Mouse (Mus musculus) heart, postnatal 0 days (tissue): Measurements from ENCODE around the gene Mycn. TPM values are rescaled to one million over a fixed set of nuclear protein-coding genes. Genes with fewer than 3 reads are reported as not detected.

ENCODE experiments used
- ATAC-seq: fragments of 200-750 bp; cut with Nextera tagmentation; 2 replicates; pipeline ENCODE4 v1.8.0; 2017; ENCODE audit warnings: low read depth, moderate number of reproducible peaks, moderate library complexity; ENCODE audit not compliant: insufficient read depth
- DNase-seq: peaks from one replicate; pipeline ENCODE4 v3.0.0-alpha.2; 2016; ENCODE audit warnings: low spot score
- H3K27ac ChIP-seq: fragments of 300-500 bp; sonication (generic); 2 replicates; pipeline ENCODE4 v1.5.1; 2014; ENCODE audit warnings: low read depth, mild to moderate bottlenecking
- H3K27me3 ChIP-seq: fragments of 300-500 bp; sonication (generic); 2 replicates; pipeline ENCODE4 v1.6.1; 2014; ENCODE audit warnings: low read length, mixed read lengths; ENCODE audit not compliant: control insufficient read depth, insufficient read depth
- H3K36me3 ChIP-seq: fragments of 300-500 bp; sonication (generic); replicated peaks from 2 replicates; pipeline ENCODE4 v1.6.1; 2014; ENCODE audit warnings: low read length, mixed read lengths; ENCODE audit not compliant: control insufficient read depth, insufficient read depth
- H3K4me1 ChIP-seq: fragments of 300-500 bp; sonication (generic); 2 replicates; pipeline ENCODE4 v1.6.1; 2014; ENCODE audit warnings: antibody characterized with exemption; ENCODE audit not compliant: control insufficient read depth, insufficient read depth
- H3K4me2 ChIP-seq: fragments of 300-500 bp; sonication (generic); 2 replicates; pipeline ENCODE4 v1.6.1; 2014; ENCODE audit warnings: low read depth, mild to moderate bottlenecking, low read length, moderate library complexity
- H3K4me3 ChIP-seq: fragments of 300-500 bp; sonication (generic); 2 replicates; pipeline ENCODE4 v1.5.1; 2014; ENCODE audit warnings: low read depth, low read length
- H3K9ac ChIP-seq: fragments of 300-500 bp; sonication (generic); replicated peaks from 2 replicates; pipeline ENCODE4 v1.6.1; 2014; ENCODE audit warnings: low read depth, low read length, mixed read lengths
- H3K9me3 ChIP-seq: fragments of 300-500 bp; sonication (generic); replicated peaks from 2 replicates; pipeline ENCODE4 v1.6.1; 2016; ENCODE audit warnings: low read length; ENCODE audit not compliant: control insufficient read depth
- CTCF ChIP-seq: IDR thresholded peaks from 2 replicates; pipeline ENCODE4 v1.5.1; 2016; ENCODE audit warnings: antibody characterized with exemption, control low read depth, low read depth
- EP300 ChIP-seq: IDR thresholded peaks from 2 replicates; pipeline ENCODE4 v1.6.1; 2016; ENCODE audit warnings: antibody characterized with exemption, low read depth
- WGBS: fragments of 180-500 bp; shearing (Covaris S2); extraction: QIAGEN DNeasy Blood & Tissue Kit; methylation state at CpG from one replicate; pipeline ENCODE4 v1.1.7; 2014; 5-methylcytosine and 5-hydroxymethylcytosine counted together
- polyA plus RNA-seq: library from polyadenylated mRNA; unstranded; fragments of >200 nt; fragmentation: Nextera tagmentation; extraction: Ambion mirVana; gene quantifications from 2 replicates; pipeline ENCODE4 v1.2.1, GENCODE M21; 2015
- total RNA-seq: library from RNA; depleted of rRNA; stranded (reverse); fragments of >200 nt; gene quantifications from 2 replicates; pipeline ENCODE4 v1.2.3, GENCODE M21; 2014; ENCODE audit warnings: low replicate concordance

The Mycn gene
- total and polyA plus RNA-seq, 2 experiments from 2014 or later: 8.7 to 9.4 TPM

DNA sequence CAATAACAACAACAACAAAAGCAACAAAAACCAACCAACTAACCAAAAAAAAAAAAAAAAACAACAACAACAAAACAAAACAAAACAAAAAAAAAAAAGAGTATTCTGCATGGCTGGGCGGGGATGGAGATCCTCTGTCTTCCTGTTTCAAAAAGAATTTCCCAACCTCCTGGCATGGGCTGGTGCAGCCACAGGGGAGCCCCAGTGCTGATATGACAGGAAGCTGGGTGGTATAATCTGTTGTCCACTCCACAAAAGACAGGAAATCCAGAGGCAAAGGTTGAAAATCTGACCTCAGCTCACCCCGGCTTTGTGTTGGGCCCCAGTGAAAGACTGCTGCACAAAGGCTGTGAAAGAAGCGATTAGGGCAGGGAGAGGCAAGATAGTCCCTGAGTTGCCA is 17.3 kb downstream of the Mycn start:
- no peaks in the 10 kb centered on the region for H3K36me3 ChIP-seq
- no peak overlapping the region for H3K4me3 ChIP-seq
- no peak for TF ChIP-seq EP300
- no peak for TF ChIP-seq CTCF
- no peak overlapping the region for H3K9ac ChIP-seq
- no peaks in the 10 kb centered on the region for H3K4me1 ChIP-seq
- H3K27me3 ChIP-seq: no peaks in the 10 kb centered on the region
- H3K4me2 ChIP-seq: no peak overlapping the region
- ATAC-seq (no peak), DNase-seq (no peak)
- H3K9me3 ChIP-seq: no peaks in the 10 kb centered on the region
- 75% methylated on average over 3 of the region's 3 CpGs for WGBS
- H3K27ac ChIP-seq: no peak overlapping the region

- no peaks in the 10 kb centered on the region for H3K27me3 ChIP-seq
- TF ChIP-seq CTCF: no peak
- TF ChIP-seq EP300: no peak
- 44% methylated on average over 12 of the region's 12 CpGs for WGBS
- H3K9ac ChIP-seq: no peak overlapping the region
- no peaks in the 10 kb centered on the region for H3K4me1 ChIP-seq
- no peak for DNase-seq
- no peaks in the 10 kb centered on the region for H3K9me3 ChIP-seq
- no peak overlapping the region for H3K4me2 ChIP-seq
- ATAC-seq: no peak
- H3K27ac ChIP-seq: no peak overlapping the region
- H3K36me3 ChIP-seq: no peaks in the 10 kb centered on the region
- H3K4me3 ChIP-seq: no peak overlapping the region
These were observed 21.3 kb downstream of the Mycn start for GRCm38 (mm10) chr12:12920166-12921157.

DNA sequence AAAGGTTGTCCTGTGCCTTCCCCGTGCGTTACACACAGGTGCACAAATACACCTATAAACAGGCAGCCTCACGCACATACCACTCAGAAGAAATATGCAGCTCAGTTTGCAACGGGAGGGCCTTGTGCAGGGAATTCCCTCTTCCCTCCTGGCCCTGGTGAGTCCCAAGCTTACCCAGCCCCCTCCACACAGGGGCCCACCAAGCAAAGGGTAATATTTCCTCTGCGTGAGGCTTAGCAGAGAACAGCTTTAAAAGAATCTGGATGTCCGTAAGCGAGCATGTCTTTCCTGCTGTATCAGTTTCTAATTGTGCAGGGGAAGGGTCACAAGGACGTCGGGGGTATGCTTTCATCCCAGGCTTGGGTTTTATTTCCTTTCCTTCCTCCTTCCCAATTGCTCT is 25.4 kb downstream of the Mycn start:
- Histone ChIP-seq H3K4me1 (no peaks in the 10 kb centered on the region), H3K27ac (no peak overlapping the region), H3K9me3 (no peaks in the 10 kb centered on the region), H3K4me2 (no peak overlapping the region), H3K4me3 (no peak overlapping the region), H3K36me3 (no peaks in the 10 kb centered on the region), H3K9ac (no peak overlapping the region), H3K27me3 (no peaks in the 10 kb centered on the region)
- DNase-seq: no peak
- WGBS: 55% methylated on average over 9 of the region's 9 CpGs
- TF ChIP-seq CTCF (no peak), EP300 (no peak)
- ATAC-seq: no peak

DNA sequence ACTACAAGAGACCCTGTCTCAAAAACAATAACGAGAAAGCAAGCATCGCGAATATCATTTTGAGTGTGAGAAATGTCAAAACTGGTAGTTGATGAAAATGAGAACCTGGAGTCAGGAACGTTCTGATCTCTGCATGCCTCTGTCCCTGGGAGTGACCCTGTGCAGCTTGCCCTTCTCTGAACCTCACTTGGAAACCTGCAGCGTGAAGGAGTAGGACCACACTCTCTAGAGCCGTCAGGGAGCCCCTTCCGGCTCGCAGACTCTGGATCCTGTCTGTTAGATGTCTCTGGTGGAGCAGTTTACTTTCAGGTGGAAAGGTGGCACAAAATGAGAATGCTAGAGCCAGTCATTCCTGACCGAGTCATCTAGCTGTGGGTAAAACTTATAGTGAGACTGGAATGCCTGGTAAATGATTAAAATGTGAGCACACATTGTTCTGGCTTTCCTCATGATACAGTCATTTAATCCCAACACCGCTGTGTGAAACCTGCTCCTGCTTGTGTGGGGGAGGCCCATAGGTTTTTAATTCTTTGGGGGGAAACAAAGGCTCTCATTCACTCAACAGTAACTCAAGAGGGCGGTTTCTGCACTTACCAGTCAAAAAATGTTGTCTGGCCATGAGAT is 31.2 kb downstream of the Mycn start:
- Histone ChIP-seq H3K4me1 (no peaks in the 10 kb centered on the region), H3K27ac (no peak overlapping the region), H3K9ac (no peak overlapping the region), H3K27me3 (no peaks in the 10 kb centered on the region), H3K9me3 (no peaks in the 10 kb centered on the region), H3K36me3 (no peaks in the 10 kb centered on the region), H3K4me3 (no peak overlapping the region), H3K4me2 (no peak overlapping the region)
- TF ChIP-seq CTCF (no peak), EP300 (no peak)
- no peak for DNase-seq
- WGBS: 73% methylated on average over 11 of the region's 11 CpGs
- no peak for ATAC-seq

GRCm38 (mm10) chr12:12909631-12910277 is 32.0 kb downstream of the Mycn start:
- Histone ChIP-seq H3K9me3 (no peaks in the 10 kb centered on the region), H3K36me3 (no peaks in the 10 kb centered on the region), H3K4me1 (peaks cover under 1% of the 10 kb centered on the region; the same call in 1 of the 2 replicates), H3K27me3 (no peaks in the 10 kb centered on the region), H3K27ac (no peak overlapping the region), H3K4me2 (no peak overlapping the region), H3K4me3 (no peak overlapping the region), H3K9ac (no peak overlapping the region)
- TF ChIP-seq EP300 (no peak), CTCF (no peak)
- 50% methylated on average over 16 of the region's 16 CpGs for WGBS
- ATAC-seq (no peak), DNase-seq (no peak)
